Mouse (Mus musculus) limb, embryonic 10.5 days (tissue): ENCODE measurements around the gene Retn. TPM values are rescaled to one million over a fixed set of nuclear protein-coding genes. Genes with fewer than 3 reads are reported as not detected.

ENCODE experiments used
- DNase-seq: peaks from one replicate; pipeline ENCODE4 v3.0.0-alpha.2; 2017; ENCODE audit warnings: low spot score
- H3K27ac ChIP-seq: fragments of 300-500 bp; sonication (generic); 2 replicates; pipeline ENCODE4 v1.5.1; 2016; ENCODE audit warnings: mild to moderate bottlenecking
- H3K27me3 ChIP-seq: fragments of 300-500 bp; sonication (generic); 2 replicates; pipeline ENCODE4 v1.6.1; 2016; ENCODE audit warnings: low read depth, mild to moderate bottlenecking; ENCODE audit not compliant: poor library complexity, severe bottlenecking
- H3K36me3 ChIP-seq: fragments of 300-500 bp; sonication (generic); 2 replicates; pipeline ENCODE4 v1.6.1; 2016; ENCODE audit warnings: mild to moderate bottlenecking, moderate library complexity
- H3K4me1 ChIP-seq: fragments of 300-500 bp; sonication (generic); 2 replicates; pipeline ENCODE4 v1.6.1; 2016
- H3K4me3 ChIP-seq: fragments of 300-500 bp; sonication (generic); 2 replicates; pipeline ENCODE4 v1.5.1; 2016; ENCODE audit warnings: mild to moderate bottlenecking, moderate library complexity
- H3K9me3 ChIP-seq: fragments of 300-500 bp; sonication (generic); replicated peaks from 2 replicates; pipeline ENCODE4 v1.6.1; 2016; ENCODE audit warnings: mild to moderate bottlenecking
- WGBS: fragments of 180-500 bp; shearing (Covaris S2); methylation state at CpG from one replicate; pipeline ENCODE4 v1.1.7; 2016; 5-methylcytosine and 5-hydroxymethylcytosine counted together
- polyA plus RNA-seq: library from polyadenylated mRNA; unstranded; fragments of >200 nt; fragmentation: Nextera tagmentation; extraction: Ambion mirVana; gene quantifications from 2 replicates; pipeline ENCODE4 v1.2.1, GENCODE M21; 2016

Retn gene
- polyA plus RNA-seq: 0.15 and 0.16 TPM in 2 replicates

DNA sequence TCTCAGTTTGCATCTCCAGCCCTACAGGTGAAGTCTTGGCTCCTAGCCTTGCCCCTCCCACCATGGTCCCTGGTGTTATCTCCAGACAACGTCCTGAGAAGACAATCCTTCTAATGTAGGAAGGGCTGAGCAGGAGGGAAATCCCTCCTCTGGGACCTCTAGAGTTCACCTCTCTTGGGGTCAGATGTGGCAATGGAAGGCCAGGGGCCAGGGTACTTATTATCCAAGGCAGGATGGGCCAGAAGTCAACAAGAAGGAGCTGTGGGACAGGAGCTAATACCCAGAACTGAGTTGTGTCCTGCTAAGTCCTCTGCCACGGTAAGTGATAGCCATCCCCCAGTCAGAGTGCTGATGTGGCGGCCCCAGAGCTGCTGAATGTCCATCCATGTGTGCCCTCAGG is at the start of gene Retn:
TSS of gene Retn (plus strand) at position 245 of the 400 bp plus-strand sequence.
- no peaks in the 10 kb centered on the region for H3K36me3 ChIP-seq
- H3K9me3 ChIP-seq: no peaks in the 10 kb centered on the region
- no peak within 1 kb of the TSS for H3K4me3 ChIP-seq
- DNase-seq: no peak
- H3K27me3 ChIP-seq: no peaks in the 10 kb centered on the region
- no peak within 1 kb of the TSS; the same call in 1 of the 2 replicates for H3K27ac ChIP-seq
- peaks cover 7% of the 10 kb centered on the region for H3K4me1 ChIP-seq
- 73% methylated on average over 3 of the region's 3 CpGs for WGBS

DNA sequence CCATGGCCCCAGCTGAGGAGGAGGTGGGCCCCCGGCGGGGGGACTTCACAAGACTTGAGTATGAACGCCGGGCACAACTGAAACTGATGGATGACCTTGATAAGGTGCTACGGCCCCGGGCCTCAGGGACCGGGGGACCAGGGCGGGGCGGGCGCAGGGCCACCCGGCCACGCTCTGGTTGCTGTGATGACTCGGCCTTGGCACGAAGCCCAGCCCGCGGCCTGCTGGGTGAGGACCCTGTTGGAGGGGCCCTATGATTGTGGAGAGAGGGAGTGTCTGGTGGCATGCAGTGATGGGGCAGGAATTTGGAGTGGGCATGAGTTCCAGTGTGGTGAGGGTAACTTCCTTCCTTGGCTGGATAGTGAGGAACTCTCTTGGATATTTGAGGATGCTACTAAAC is 49.0 kb upstream of the Retn start:
- no peak for DNase-seq
- Histone ChIP-seq H3K4me1 (no peaks in the 10 kb centered on the region), H3K36me3 (peaks cover 71% of the 10 kb centered on the region), H3K27ac (no peak overlapping the region), H3K27me3 (no peaks in the 10 kb centered on the region), H3K4me3 (no peak overlapping the region), H3K9me3 (no peaks in the 10 kb centered on the region)
- 89% methylated on average over 16 of the region's 16 CpGs for WGBS

DNA sequence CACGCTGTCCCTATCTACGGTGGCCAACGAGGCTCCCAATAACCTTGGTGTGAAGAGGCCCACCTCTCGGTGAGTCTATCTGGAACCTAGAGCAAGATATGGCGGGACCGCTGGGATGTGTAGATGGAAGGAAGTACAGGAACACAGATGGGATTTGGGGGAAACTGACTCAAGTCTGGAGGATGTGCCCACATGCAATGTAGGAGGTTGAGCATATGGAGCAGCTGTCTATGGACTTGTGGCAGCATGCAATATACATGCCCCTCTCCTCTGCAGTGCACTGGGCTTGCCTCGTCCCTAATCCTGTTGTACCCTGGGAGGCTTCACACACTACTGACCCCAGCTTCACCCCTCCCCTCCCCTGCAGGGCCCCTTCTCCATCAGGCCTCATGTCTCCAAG is 47.7 kb upstream of the Retn start:
- Histone ChIP-seq H3K27ac (no peak overlapping the region), H3K4me3 (no peak overlapping the region), H3K27me3 (no peaks in the 10 kb centered on the region), H3K36me3 (peaks cover 83% of the 10 kb centered on the region), H3K4me1 (no peaks in the 10 kb centered on the region), H3K9me3 (no peaks in the 10 kb centered on the region)
- 91% methylated on average over 7 of the region's 7 CpGs for WGBS
- no peak for DNase-seq

DNA sequence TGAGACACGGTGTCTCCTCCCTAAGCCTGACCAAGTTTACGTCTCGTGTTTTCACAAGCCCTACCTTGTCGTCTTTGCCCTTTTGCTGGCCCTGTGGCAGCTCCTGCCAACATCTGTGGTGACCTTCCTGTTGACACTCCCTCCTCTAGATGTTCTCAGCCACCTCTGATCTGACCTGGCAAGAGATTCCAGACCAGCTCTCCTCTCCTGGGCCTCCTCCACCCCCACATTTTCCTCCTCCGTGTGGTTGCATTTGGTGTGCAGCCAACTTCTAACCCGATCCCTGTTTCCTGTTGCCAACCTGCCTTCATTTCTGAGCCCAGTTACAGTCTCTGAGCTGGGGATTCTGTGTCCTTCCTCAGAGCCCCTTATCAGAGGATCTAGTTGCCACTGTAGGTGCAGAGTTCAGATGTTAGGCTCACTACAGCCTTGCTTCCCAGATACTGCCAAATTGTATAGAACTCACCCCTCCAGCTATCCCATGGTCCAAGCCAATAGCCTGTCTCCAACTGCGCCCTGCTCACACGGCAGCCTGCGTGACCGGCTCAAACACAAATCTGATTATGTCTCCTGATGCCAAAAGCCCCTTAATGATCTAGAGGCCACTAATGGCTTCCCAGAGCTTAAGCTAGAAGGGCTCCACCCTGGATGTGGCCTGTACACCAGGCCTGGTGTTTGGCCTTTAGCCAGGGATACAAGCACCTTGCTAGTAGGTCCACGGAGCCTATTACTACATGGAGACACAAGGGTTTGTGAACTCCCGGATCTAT is 46.3 kb upstream of the Retn start:
- Histone ChIP-seq H3K4me1 (no peaks in the 10 kb centered on the region), H3K9me3 (no peaks in the 10 kb centered on the region), H3K36me3 (peaks cover 91% of the 10 kb centered on the region), H3K27me3 (no peaks in the 10 kb centered on the region), H3K4me3 (no peak overlapping the region), H3K27ac (no peak overlapping the region)
- DNase-seq: no peak
- WGBS: 88% methylated on average over 12 of the region's 12 CpGs

DNA sequence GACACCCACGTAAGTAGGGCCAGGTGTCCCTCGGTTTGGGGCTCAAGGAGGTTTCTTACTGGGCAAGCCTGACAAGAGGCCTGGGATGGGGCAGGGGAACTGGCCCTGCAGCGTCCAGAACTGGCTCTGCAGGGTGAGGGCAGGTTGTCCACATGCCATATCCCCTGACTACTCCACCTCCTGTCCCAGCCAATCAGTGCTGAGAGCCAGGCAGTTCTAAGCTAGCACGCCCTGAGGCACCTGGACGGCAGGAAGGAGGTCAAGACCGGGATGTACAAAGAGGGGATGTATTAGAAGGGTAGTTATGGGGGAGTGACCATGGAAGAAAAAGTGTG is 45.8 kb upstream of the Retn start:
- H3K9me3 ChIP-seq: no peaks in the 10 kb centered on the region
- H3K4me3 ChIP-seq: no peak overlapping the region
- H3K36me3 ChIP-seq: peaks cover 91% of the 10 kb centered on the region
- no peak for DNase-seq
- H3K27ac ChIP-seq: no peak overlapping the region
- H3K4me1 ChIP-seq: no peaks in the 10 kb centered on the region
- no peaks in the 10 kb centered on the region for H3K27me3 ChIP-seq
- 86% methylated on average over 6 of the region's 6 CpGs for WGBS

DNA sequence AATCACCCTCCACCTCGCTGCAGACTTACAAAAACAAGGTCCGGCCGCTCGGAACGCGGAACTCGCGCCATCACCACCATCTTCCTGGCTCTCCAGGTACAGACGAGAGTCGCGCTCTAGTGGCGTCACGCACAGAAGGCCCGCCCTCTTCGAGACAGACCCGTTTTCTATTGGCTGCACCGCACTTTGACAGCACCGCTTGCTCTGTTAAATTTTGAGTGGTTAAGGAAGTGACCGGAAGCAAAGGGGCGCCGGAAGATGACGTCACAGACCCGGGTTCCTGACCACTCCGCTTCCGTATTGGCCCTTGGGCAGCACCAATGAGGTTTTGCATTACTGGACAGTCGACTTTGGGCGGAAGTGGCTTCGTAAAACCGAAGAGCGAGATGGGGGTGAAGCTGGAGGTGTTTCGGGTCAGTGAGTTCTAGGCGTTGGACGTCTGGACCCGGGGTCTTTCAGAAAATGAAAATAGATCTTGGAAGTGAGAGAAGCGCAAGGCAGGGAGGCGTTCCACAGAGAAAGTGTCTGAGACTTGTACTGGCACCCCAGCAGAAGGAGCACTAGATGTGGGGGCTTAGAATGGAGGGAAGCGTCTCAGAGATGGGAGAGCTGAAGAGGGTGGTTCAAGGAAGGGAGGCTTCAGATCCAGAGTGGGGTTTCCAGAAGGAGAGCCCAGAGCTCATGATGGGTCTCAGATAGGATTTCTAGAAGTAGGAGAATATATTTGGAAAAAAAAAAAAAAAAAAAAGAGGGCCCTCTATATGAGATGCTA is 34.2 kb upstream of the Retn start, which contains the start of the genes Xab2 and Pet100:
TSS of gene Xab2 (minus strand) at position 118 of the 772 bp plus-strand sequence.
TSS of gene Pet100 (plus strand) at position 350 of the 772 bp plus-strand sequence.
- peaks cover 15% of the 10 kb centered on the region for H3K4me1 ChIP-seq
- H3K36me3 ChIP-seq: peaks cover 23% of the 10 kb centered on the region
- H3K27ac ChIP-seq: peak within 1 kb of the TSS; percentile 79
- no peaks in the 10 kb centered on the region for H3K9me3 ChIP-seq
- peak within 1 kb of the TSS; percentile 81 for H3K4me3 ChIP-seq
- DNase-seq: peak; percentile 100
- no peaks in the 10 kb centered on the region for H3K27me3 ChIP-seq
- under 1% methylated on average over 37 of the region's 37 CpGs for WGBS

DNA sequence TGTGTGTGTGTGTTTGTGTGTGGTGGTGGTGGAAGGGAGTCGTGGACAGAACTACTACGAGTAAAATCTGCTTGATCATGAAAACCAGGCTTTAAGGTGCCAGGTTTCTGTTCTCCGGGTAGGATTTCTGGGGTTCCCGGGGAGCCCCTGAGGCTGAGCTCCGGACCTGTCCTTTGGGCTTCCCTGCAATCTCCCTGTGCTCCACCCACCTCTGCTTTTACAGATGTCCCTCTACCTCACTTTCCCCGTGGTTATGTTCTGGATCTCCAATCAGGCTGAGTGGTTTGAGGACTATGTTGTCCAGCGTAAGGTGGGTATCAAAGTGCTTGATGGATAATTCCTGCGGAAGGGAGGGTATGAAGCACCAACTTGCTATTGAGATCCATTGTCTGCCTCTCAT is 33.5 kb upstream of the Retn start:
- H3K27ac ChIP-seq: 0 out of 2 replicates have a peak overlapping the region, but pooled peaks have one; percentile 19
- no peak for DNase-seq
- peaks cover 15% of the 10 kb centered on the region for H3K4me1 ChIP-seq
- no peaks in the 10 kb centered on the region for H3K9me3 ChIP-seq
- WGBS: 62% methylated on average over 8 of the region's 8 CpGs
- peak overlapping the region; percentile 81 for H3K4me3 ChIP-seq
- H3K36me3 ChIP-seq: peaks cover 18% of the 10 kb centered on the region
- H3K27me3 ChIP-seq: no peaks in the 10 kb centered on the region

DNA sequence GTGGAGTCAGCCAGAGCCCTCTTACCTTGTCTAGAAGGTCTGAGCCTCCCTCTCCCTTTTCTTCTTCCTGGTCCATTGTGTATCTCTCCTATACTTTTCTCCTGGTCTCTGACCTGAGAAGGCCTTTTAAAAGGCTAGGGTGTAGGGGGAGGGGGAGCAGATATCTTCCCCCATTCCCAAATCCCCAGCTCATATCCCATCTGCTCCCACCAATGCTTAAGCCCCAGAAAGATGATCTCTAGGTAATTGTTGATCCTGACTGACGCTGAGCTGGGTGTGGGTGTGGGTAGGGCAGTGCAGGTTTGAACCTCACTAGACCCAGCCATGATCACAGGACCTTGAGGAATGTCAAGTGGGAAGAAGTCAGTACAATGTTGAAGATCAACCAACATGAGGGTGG is 30.1 kb upstream of the Retn start, which contains the start of gene Pcp2:
TSS of gene Pcp2 (minus strand) at position 101 of the 400 bp plus-strand sequence.
- 72% methylated on average over 1 of the region's 1 CpGs for WGBS
- H3K36me3 ChIP-seq: no peaks in the 10 kb centered on the region
- H3K27ac ChIP-seq: no peak within 1 kb of the TSS
- H3K27me3 ChIP-seq: peaks cover 19% of the 10 kb centered on the region
- no peak for DNase-seq
- H3K9me3 ChIP-seq: no peaks in the 10 kb centered on the region
- H3K4me3 ChIP-seq: no peak within 1 kb of the TSS
- H3K4me1 ChIP-seq: peaks cover 6% of the 10 kb centered on the region

DNA sequence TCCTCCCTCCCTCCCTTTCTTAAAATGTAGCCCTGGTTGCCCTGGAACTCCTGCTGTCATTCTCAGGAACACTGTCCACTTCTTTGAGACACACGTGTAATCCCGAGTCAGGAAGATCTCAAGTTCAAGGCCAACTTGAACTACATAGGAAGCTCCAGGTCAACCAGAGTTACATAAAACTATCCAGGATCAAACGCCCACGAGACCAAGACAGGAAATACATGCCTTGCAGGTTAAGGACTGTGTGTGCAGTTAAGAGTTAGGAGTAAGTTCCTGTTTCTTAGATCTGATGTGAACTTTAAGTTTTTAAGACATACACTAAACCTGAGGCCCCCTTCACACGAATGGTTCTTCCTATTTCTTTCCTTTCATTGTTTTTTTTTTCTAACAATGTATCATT is 28.6 kb upstream of the Retn start:
- Histone ChIP-seq H3K36me3 (no peaks in the 10 kb centered on the region), H3K4me1 (peaks cover 15% of the 10 kb centered on the region), H3K27ac (no peak overlapping the region), H3K27me3 (peaks cover 26% of the 10 kb centered on the region), H3K4me3 (no peak overlapping the region), H3K9me3 (no peaks in the 10 kb centered on the region)
- no peak for DNase-seq
- 74% methylated on average over 5 of the region's 5 CpGs for WGBS

DNA sequence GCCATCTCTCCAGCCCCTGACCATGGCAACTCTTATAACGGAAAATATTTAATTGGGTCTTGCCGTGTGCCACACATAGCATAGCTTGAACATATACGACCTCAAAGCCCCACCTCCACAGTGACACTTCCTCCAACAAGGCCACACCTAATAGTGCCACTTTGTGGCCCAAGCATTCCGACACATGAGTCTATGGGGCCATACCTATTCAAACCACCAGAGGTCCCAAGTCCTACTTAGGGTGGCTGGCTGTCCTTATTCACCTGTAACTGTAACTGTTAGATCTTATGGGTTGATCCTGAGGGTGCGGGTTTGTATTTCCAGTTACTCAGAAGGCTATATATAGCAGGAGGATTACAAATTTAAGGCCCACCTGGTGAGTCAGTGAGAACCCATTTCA is 27.6 kb upstream of the Retn start:
- H3K4me3 ChIP-seq: no peak overlapping the region
- no peak for DNase-seq
- 33% methylated on average over 5 of the region's 5 CpGs for WGBS
- no peaks in the 10 kb centered on the region for H3K36me3 ChIP-seq
- H3K4me1 ChIP-seq: peaks cover 12% of the 10 kb centered on the region; the same call in 1 of the 2 replicates
- H3K9me3 ChIP-seq: no peaks in the 10 kb centered on the region
- H3K27ac ChIP-seq: no peak overlapping the region
- H3K27me3 ChIP-seq: peaks cover 26% of the 10 kb centered on the region

DNA sequence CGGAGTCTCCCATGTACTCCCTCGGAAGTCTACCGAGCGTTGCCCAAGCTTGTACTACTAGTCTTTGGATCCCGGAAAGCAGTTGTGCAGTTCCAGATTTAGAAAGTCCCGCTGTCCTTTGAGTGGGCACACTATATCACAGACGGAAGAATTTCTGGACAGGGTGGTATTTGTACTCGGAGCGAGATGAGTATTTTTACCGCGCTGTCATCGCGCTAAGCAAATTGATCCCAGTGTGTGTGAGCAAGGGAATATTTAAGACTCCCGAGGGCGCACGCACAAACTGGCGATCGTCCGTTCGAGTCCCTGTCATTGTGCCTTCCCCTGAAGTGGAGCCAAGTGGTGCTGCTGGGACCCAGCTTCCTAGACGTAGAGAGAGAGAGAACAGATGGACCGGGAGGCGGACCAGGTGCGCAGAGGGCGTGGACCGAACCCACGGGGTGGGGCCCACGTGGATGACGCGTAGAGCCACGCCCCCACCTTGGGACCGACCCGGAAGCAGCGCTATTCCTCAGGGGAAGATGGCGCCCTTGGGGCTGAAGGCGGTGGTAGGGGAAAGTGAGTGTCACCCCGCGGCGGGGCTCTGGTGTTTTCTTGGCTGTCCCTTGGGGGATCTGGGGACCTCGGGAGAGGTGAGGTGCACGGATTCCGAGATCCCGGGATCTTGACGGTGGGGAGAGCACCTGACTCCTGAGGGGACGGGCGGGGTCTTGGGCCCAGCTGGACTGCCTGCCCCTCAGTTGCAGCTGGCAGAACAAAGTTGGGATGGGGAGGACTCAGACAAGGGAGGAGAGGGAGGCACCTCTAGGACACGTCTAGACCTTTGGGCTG is 24.7 kb upstream of the Retn start, which contains the start of gene Stxbp2:
TSS of gene Stxbp2 (plus strand) at position 309 of the 831 bp plus-strand sequence.
- peak; percentile 72 for DNase-seq
- Histone ChIP-seq H3K4me3 (peak within 1 kb of the TSS; percentile 60), H3K27me3 (peaks cover 26% of the 10 kb centered on the region), H3K36me3 (0 out of 2 replicates have a peak, but pooled peaks cover 3% of the 10 kb centered on the region), H3K27ac (peak within 1 kb of the TSS; percentile 51; the same call in 1 of the 2 replicates), H3K9me3 (no peaks in the 10 kb centered on the region), H3K4me1 (peaks cover 12% of the 10 kb centered on the region; the same call in 1 of the 2 replicates)
- 8% methylated on average over 47 of the region's 47 CpGs for WGBS

DNA sequence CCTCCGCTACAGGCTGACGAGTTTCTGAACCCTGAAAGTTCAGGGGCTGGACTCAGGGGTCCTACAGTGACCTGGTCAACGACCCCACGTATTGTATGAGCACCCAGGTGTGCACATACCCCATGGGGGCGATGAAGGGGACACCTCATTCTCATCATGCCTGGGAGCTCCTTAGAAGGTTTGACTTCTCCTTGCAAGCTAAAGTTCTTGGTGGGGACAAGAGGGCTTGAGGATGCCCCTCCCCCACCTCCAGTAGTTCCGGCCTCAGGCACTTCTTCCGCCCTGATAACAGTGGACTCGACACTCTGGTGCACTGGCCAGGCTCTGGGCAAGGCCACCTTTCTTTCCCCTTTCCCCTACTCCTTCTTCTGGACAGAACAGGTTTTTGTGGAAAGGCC is 24.1 kb upstream of the Retn start:
- DNase-seq: no peak
- H3K27ac ChIP-seq: peak overlapping the region; percentile 51; the same call in 1 of the 2 replicates

More for the DNA sequence above, 24.1 kb upstream of the Retn start:
- Histone ChIP-seq H3K27me3 (peaks cover 26% of the 10 kb centered on the region), H3K4me1 (peaks cover 12% of the 10 kb centered on the region; the same call in 1 of the 2 replicates), H3K36me3 (peaks cover 8% of the 10 kb centered on the region; the same call in 1 of the 2 replicates), H3K4me3 (peak overlapping the region; percentile 60), H3K9me3 (no peaks in the 10 kb centered on the region)
- WGBS: 23% methylated on average over 8 of the region's 8 CpGs
